Mouse (Mus musculus) testis, adult 2 months (tissue): ENCODE results near the gene Lce1i. TPM values are rescaled to one million over a fixed set of nuclear protein-coding genes. Genes with fewer than 3 reads are reported as not detected.
"Not testable (repeated sequence)": the region's sequence is repeated elsewhere in the genome, so short reads cannot be mapped to it uniquely, and the experiment has no call there.

ENCODE experiments used
- H3K27ac ChIP-seq: fragments of 200-500 bp; 2 replicates; pipeline ENCODE4 v1.5.1; 2012; ENCODE audit warnings: low read depth, low read length; ENCODE audit not compliant: control insufficient read depth, insufficient read depth
- H3K27me3 ChIP-seq: fragments of 200-500 bp; 2 replicates; pipeline ENCODE4 v1.6.1; 2012; ENCODE audit warnings: mild to moderate bottlenecking, low read length, moderate library complexity; ENCODE audit not compliant: control insufficient read depth, insufficient read depth
- H3K36me3 ChIP-seq: fragments of 200-500 bp; 2 replicates; pipeline ENCODE4 v1.6.1; 2012; ENCODE audit warnings: mild to moderate bottlenecking, low read length; ENCODE audit not compliant: control insufficient read depth, insufficient read depth
- H3K4me1 ChIP-seq: fragments of 200-500 bp; 2 replicates; pipeline ENCODE4 v1.6.1; 2012; ENCODE audit warnings: low read length; ENCODE audit not compliant: control insufficient read depth, insufficient read depth
- H3K4me3 ChIP-seq: fragments of 200-500 bp; 2 replicates; pipeline ENCODE4 v1.5.1; 2012; ENCODE audit warnings: low read depth, mild to moderate bottlenecking, low read length, moderate library complexity, mixed read lengths; ENCODE audit not compliant: control insufficient read depth
- CTCF ChIP-seq: fragments of 200-500 bp; IDR thresholded peaks from 2 replicates; pipeline ENCODE4 v1.5.1; 2012; ENCODE audit warnings: low read depth, mild to moderate bottlenecking, inconsistent platforms, low read length, moderate library complexity; ENCODE audit not compliant: control insufficient read depth, insufficient read depth, insufficient replicate concordance
- POLR2A ChIP-seq: fragments of 200-500 bp; IDR thresholded peaks from 2 replicates; pipeline ENCODE4 v1.6.1; 2012; ENCODE audit warnings: low read depth, mild to moderate bottlenecking, inconsistent platforms, low read length, moderate library complexity; ENCODE audit not compliant: control insufficient read depth
- polyA plus RNA-seq: library from polyadenylated mRNA; depleted of rRNA; stranded (reverse); fragments of >200 nt; gene quantifications from 2 replicates; pipeline ENCODE4 v1.2.3, GENCODE M21; 2012; rRNA removed

Lce1i gene
- not detected in 2 replicates for polyA plus RNA-seq

DNA sequence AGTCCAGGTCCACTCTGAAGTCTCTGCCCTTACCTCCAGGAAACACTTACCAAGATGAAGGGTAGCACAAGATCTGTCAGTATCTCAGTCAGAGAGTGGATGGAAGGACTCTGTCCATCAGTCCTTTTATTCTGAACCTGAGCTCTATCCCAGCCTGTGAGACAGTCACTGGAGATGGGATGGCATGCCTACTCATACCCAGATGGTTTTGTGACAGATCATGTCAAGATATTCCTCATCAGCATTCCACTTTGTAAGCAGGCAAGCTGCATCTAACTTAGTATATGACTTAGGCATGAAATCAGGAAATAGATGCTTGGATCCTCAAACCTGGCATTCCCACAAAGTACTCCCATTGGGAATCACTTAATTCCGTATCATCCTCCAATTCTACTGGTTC lies at the start of gene Lce1i:
Gene Lce1i, minus strand, starts transcription at position 101 of the 400 bp plus-strand sequence.
- no peaks in the 10 kb centered on the region for H3K27me3 ChIP-seq
- no peak for TF ChIP-seq CTCF
- TF ChIP-seq POLR2A: no peak
- no peak within 1 kb of the TSS for H3K4me3 ChIP-seq
- no peaks in the 10 kb centered on the region for H3K4me1 ChIP-seq
- no peaks in the 10 kb centered on the region for H3K36me3 ChIP-seq
- H3K27ac ChIP-seq: no peak within 1 kb of the TSS

DNA sequence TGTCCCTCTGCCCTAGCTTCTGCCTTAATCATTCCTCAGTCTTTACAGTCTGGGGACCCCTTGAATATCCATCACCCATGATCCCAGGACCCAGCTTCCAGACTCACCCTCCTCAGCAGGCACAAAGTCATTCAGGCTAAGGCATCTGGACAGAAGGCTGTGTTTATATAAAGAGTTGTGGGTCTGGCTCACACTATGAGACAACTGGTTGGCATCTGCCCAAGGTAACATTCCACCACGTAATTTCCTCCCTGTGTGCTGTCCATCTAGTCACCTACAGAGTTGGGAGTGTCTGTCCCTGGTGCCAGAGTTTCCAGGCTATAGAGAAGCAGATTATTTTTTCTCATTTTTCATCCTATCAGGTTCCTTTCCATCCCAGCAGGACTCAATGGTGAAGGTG lies 48.4 kb upstream of the Lce1i start, which contains the start of gene Kprp:
Gene Kprp, minus strand, starts transcription at position 140 of the 400 bp plus-strand sequence.
- no peak within 1 kb of the TSS for H3K27ac ChIP-seq
- H3K4me1 ChIP-seq: peaks cover 12% of the 10 kb centered on the region
- H3K27me3 ChIP-seq: no peaks in the 10 kb centered on the region
- H3K36me3 ChIP-seq: no peaks in the 10 kb centered on the region
- no peak within 1 kb of the TSS for H3K4me3 ChIP-seq
- TF ChIP-seq POLR2A: no peak
- TF ChIP-seq CTCF: no peak

DNA sequence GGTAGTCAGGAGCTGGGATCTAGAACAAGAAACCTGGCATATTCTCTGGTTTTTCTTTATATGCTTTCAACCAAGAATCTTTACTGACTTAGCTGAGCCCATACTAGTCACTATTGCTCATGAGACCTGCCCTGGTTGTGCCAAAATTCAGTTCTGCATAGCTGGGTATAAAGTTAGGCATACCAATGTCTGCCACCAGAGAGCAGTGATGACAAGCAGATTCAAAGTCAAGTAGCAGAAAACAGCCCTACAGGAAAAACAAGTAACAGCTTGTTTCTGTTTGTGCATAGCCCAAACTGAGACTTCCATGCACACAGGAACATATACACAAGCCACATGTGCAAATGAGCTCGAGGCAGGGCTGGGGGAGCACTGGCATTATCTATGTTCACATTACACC lies 47.1 kb upstream of the Lce1i start:
- H3K27me3 ChIP-seq: no peaks in the 10 kb centered on the region
- no peak overlapping the region for H3K4me3 ChIP-seq
- peaks cover 12% of the 10 kb centered on the region for H3K4me1 ChIP-seq
- no peak for TF ChIP-seq POLR2A
- no peak for TF ChIP-seq CTCF
- H3K27ac ChIP-seq: no peak overlapping the region
- no peaks in the 10 kb centered on the region for H3K36me3 ChIP-seq

DNA sequence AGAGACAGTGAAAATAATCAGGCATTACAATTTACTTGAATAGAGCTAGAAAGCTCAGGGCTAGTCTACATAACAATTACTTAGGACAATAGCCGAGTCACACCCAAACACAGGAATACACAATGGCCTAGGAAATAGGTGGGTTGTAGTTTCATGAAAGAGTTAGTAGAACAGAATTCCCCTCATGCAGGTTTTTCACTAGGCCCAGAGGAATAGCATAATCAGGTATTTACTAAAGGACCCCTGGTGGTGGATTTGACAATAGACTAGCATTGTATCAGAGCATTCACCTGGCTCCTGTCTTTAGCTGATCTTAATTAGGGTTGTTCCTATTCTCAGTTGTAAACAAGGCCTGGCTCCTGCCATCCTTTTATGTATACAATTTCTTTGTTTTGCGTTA lies 37.3 kb upstream of the Lce1i start:
- H3K36me3 ChIP-seq, H3K4me3 ChIP-seq, H3K27me3 ChIP-seq, H3K27ac ChIP-seq, H3K4me1 ChIP-seq: not testable (repeated sequence)

DNA sequence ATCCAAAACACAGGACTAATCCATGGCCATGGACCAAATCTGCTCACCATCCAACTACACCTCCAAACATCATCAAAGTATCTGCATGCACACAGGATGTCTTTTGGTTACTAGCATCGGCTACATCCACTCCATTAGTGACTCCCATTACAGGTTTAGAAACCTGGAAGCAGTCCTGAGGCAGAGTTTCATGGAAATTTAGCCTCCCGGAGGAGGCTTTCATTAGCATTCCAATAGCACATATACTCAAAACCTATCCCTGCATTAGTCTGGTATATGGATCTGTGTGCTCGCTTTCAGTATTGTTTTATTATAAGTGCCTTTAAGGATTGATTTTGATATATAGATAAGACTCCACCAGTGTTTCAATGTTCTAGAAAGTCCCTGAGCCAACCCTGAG lies 36.9 kb upstream of the Lce1i start:
- Histone ChIP-seq H3K4me3 (no peak overlapping the region), H3K27me3 (no peaks in the 10 kb centered on the region), H3K27ac (no peak overlapping the region), H3K4me1 (no peaks in the 10 kb centered on the region), H3K36me3 (no peaks in the 10 kb centered on the region)
- no peak for TF ChIP-seq POLR2A
- no peak for TF ChIP-seq CTCF

DNA sequence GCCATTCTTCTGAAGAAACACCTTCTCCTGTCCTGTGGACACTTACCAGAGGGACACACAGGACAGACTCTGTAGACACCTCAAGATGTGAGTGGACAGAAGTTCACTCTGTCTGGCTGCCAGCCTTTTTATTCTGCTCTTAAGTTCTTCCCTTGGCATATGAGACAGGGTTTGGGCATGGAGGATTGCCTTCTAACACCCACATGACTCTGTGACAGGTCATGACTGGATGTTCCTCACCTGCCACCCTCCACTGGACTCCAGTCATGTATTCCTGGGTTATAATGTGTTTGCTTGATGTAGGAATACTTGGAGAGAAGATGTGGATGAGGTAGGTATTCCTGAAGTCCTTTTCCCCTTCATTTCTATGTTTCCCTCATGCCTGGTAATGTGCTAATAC lies 29.1 kb upstream of the Lce1i start, which contains the start of gene Lce1k:
Gene Lce1k, minus strand, starts transcription at position 101 of the 400 bp plus-strand sequence.
- H3K36me3 ChIP-seq: no peaks in the 10 kb centered on the region

DNA sequence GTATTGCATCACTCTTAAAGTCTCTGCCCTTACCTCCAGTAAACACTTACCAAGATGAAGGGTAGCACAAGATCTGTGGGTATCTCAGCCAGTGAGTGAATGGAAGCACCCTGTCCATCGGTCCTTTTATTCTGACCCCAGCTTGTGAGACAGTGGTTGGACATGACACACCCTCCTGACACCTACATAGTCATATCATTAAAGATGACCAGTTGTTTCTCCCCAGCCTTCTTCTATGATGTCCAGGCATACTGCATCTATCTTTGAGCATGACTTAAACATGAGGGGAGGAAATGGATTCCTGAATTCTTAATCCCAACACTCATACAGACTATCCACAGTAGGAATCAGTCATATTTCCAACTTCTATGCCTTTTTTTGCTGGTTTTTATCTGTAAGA lies 11.7 kb upstream of the Lce1i start, which contains the start of gene Lce1j:
Gene Lce1j, minus strand, starts transcription at position 101 of the 400 bp plus-strand sequence.
- no peaks in the 10 kb centered on the region for H3K36me3 ChIP-seq
- no peak within 1 kb of the TSS for H3K4me3 ChIP-seq
- no peak for TF ChIP-seq POLR2A
- TF ChIP-seq CTCF: no peak
- no peak within 1 kb of the TSS for H3K27ac ChIP-seq
- no peaks in the 10 kb centered on the region for H3K27me3 ChIP-seq
- no peaks in the 10 kb centered on the region for H3K4me1 ChIP-seq

More for the DNA sequence above, 29.1 kb upstream of the Lce1i start, which contains the start of gene Lce1k:
- TF ChIP-seq POLR2A (no peak), CTCF (no peak)
- Histone ChIP-seq H3K27ac (no peak within 1 kb of the TSS), H3K4me3 (no peak within 1 kb of the TSS), H3K27me3 (no peaks in the 10 kb centered on the region), H3K4me1 (no peaks in the 10 kb centered on the region)

DNA sequence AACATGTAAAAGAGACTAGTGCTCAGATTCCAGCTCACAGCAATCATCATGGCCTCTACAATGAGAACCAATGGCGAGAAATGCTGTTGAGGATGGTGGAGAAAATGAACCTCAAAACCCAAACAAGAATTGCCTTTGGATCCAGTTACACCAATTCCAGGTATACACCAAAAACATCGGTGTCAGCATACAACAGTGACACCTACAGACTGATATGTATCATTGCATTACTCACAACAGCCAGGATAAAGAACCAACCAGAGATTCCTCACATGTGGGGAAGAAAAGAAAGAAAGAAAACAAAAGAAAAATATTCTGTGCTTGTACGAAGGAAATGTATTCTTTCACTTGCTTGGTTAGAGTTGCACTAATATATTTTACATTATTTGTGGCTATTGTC lies 7.1 kb downstream of the Lce1i start:
- no peak overlapping the region for H3K27ac ChIP-seq
- no peak overlapping the region for H3K4me3 ChIP-seq
- TF ChIP-seq CTCF (no peak), POLR2A (no peak)
- H3K36me3 ChIP-seq: no peaks in the 10 kb centered on the region
- H3K4me1 ChIP-seq: no peaks in the 10 kb centered on the region
- no peaks in the 10 kb centered on the region for H3K27me3 ChIP-seq
